In the genomic region with DNA sequence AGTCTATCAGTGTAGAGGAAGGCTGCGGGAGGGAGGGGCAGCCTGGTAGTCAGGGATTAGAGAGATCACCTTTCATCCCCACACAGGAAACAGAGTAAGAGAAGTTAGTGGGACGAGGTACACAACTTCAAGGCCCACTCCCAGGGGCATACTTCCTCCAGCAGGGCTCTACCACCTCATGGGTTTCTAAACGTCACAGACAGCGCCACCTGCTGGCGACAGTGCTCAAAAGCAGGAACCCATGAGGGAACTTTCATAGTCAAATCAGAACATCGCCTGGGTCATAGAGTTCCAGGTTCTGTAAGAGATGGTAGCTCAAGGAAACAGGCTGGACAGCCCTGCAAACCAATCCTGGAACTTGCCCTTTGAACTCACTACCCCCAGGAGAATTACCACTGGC, we compare ENCODE assay signal across 9 mouse cellular contexts. TPM values are rescaled to one million over a fixed set of nuclear protein-coding genes. Genes with fewer than 3 reads are reported as not detected.
A peak's percentile ranks its signal among the peaks of the same experiment; 100 is the strongest.
DNase-seq lines count a peak whose midpoint lies in the region; ATAC-seq and TF ChIP-seq lines count a peak whose summit lies in the region.
"Had no signal": no experiment of that assay in that cellular context is flagged by ENCODE, and none has a peak within 500 bp of the region (broad histone marks: within the 10 kb centered on the region; RNA-seq: fewer than 3 reads in every experiment).

No protein-coding gene starts in this region.

- 55% methylated on average over 6 of the region's 6 CpGs for WGBS in forebrain, postnatal 0 days
- 53% methylated on average over 6 of the region's 6 CpGs for WGBS in forebrain, embryonic 15.5 days
- WGBS in stomach, postnatal 0 days, result 45% methylated on average over 6 of the region's 6 CpGs
- WGBS in heart, embryonic 11.5 days (ENCODE audit: insufficient replicate concordance), result 43% methylated on average over 6 of the region's 6 CpGs

- peak; percentile 46 for TF ChIP-seq CTCF in forebrain, postnatal 0 days (IDR thresholded peaks at IDR 0.05; ENCODE audit: low read depth)
- TF ChIP-seq CTCF in stomach, postnatal 0 days (IDR thresholded peaks at IDR 0.05; ENCODE audit: low read depth), result peak; percentile 66

- H3K27ac ChIP-seq in forebrain, postnatal 0 days (ENCODE audit: low read depth, low read length), result no peak overlapping the region
- H3K27ac ChIP-seq in forebrain, embryonic 15.5 days (replicated peaks), result no peak overlapping the region
- no peak overlapping the region for H3K27ac ChIP-seq in stomach, postnatal 0 days (replicated peaks)
- no peak overlapping the region for H3K27ac ChIP-seq in heart, embryonic 11.5 days (ENCODE audit: low read depth, low read length)

- no peaks in the 10 kb centered on the region for H3K27me3 ChIP-seq in forebrain, postnatal 0 days (ENCODE audit: insufficient read depth, low read length)
- no peaks in the 10 kb centered on the region for H3K27me3 ChIP-seq in forebrain, embryonic 15.5 days
- no peaks in the 10 kb centered on the region for H3K27me3 ChIP-seq in stomach, postnatal 0 days (ENCODE audit: control insufficient read depth, insufficient read depth, low read length)
- no peaks in the 10 kb centered on the region for H3K27me3 ChIP-seq in heart, embryonic 11.5 days (ENCODE audit: control insufficient read depth, insufficient read depth, low read length)

- H3K4me1 ChIP-seq in forebrain, postnatal 0 days (ENCODE audit: insufficient read depth), result no peaks in the 10 kb centered on the region
- no peaks in the 10 kb centered on the region for H3K4me1 ChIP-seq in forebrain, embryonic 15.5 days
- no peaks in the 10 kb centered on the region for H3K4me1 ChIP-seq in stomach, postnatal 0 days (replicated peaks; ENCODE audit: control insufficient read depth, insufficient read depth)
- H3K4me1 ChIP-seq in heart, embryonic 11.5 days (ENCODE audit: control insufficient read depth, insufficient read depth, low read length), result no peaks in the 10 kb centered on the region

- TF ChIP-seq EP300 in stomach, postnatal 0 days (optimal IDR thresholded peaks at IDR 0.05), result no peak

- H3K4me3 ChIP-seq in forebrain, postnatal 0 days (ENCODE audit: low read depth, low read length), result no peak overlapping the region
- no peak overlapping the region for H3K4me3 ChIP-seq in forebrain, embryonic 15.5 days
- H3K4me3 ChIP-seq in stomach, postnatal 0 days (ENCODE audit: low read depth, low read length), result no peak overlapping the region
- H3K4me3 ChIP-seq in heart, embryonic 11.5 days (ENCODE audit: low read depth, low read length), result no peak overlapping the region

- ATAC-seq in forebrain, postnatal 0 days, result no peak
- no peak for ATAC-seq in forebrain, embryonic 15.5 days (replicated peaks)
- peak; percentile 42; the same call in 1 of the 2 replicates for ATAC-seq in granulocyte monocyte progenitor cell, adult 5-6 weeks (replicated peaks; ENCODE audit: poor library complexity, severe bottlenecking)
- ATAC-seq in stomach, postnatal 0 days (ENCODE audit: low FRiP score, low TSS enrichment), result no peak; the same call in 1 of the 2 replicates
- no peak for ATAC-seq in heart, embryonic 11.5 days (replicated peaks; ENCODE audit: insufficient number of reproducible peaks, low FRiP score, low TSS enrichment)

- H3K4me2 ChIP-seq in forebrain, postnatal 0 days (ENCODE audit: low read depth), result no peak overlapping the region
- no peak overlapping the region for H3K4me2 ChIP-seq in forebrain, embryonic 15.5 days (replicated peaks)
- no peak overlapping the region for H3K4me2 ChIP-seq in stomach, postnatal 0 days (replicated peaks; ENCODE audit: low read depth)
- H3K4me2 ChIP-seq in heart, embryonic 11.5 days, result no peak overlapping the region

- no peaks in the 10 kb centered on the region for H3K9me3 ChIP-seq in forebrain, postnatal 0 days (ENCODE audit: low read length)
- H3K9me3 ChIP-seq in forebrain, embryonic 15.5 days, result no peaks in the 10 kb centered on the region
- no peaks in the 10 kb centered on the region for H3K9me3 ChIP-seq in stomach, postnatal 0 days (ENCODE audit: control insufficient read depth, low read length)
- H3K9me3 ChIP-seq in heart, embryonic 11.5 days (replicated peaks; ENCODE audit: control insufficient read depth, low read length), result no peaks in the 10 kb centered on the region

- H3K9ac ChIP-seq in forebrain, postnatal 0 days, result no peak overlapping the region
- no peak overlapping the region for H3K9ac ChIP-seq in forebrain, embryonic 15.5 days (replicated peaks)
- no peak overlapping the region for H3K9ac ChIP-seq in stomach, postnatal 0 days (ENCODE audit: low read length)
- no peak overlapping the region for H3K9ac ChIP-seq in heart, embryonic 11.5 days (ENCODE audit: low read depth, low read length)

- H3K36me3 ChIP-seq in forebrain, postnatal 0 days (ENCODE audit: insufficient read depth), result no peaks in the 10 kb centered on the region
- no peaks in the 10 kb centered on the region for H3K36me3 ChIP-seq in forebrain, embryonic 15.5 days
- no peaks in the 10 kb centered on the region for H3K36me3 ChIP-seq in stomach, postnatal 0 days (ENCODE audit: control insufficient read depth, insufficient read depth, low read length)
- no peaks in the 10 kb centered on the region for H3K36me3 ChIP-seq in heart, embryonic 11.5 days (ENCODE audit: control insufficient read depth, insufficient read depth, low read length)

- DNase-seq in forebrain, postnatal 0 days, result no peak
- peak; percentile 43 for DNase-seq in right cerebral cortex, postnatal 4 days
- no peak for DNase-seq in right cerebral cortex, adult 2 months (ENCODE audit: low spot score in 2 of 2)
- DNase-seq in stomach, postnatal 0 days (ENCODE audit: low spot score), result peak; percentile 44
- no peak for DNase-seq in frontal cortex, postnatal 10 days (ENCODE audit: low spot score in 2 of 2)

RNA-seq across cellular contexts. Expression of gene Uts2, which starts 6.7 kb away (rescaled TPM):
- total RNA-seq in forebrain, postnatal 0 days (2014; rRNA removed), result not detected in 2 replicates
- polyA plus RNA-seq in forebrain, postnatal 0 days (2015; fragmentation: Nextera tagmentation; extraction: Ambion mirVana), result not detected in 2 replicates
- polyA plus RNA-seq in forebrain, embryonic 15.5 days (2015; fragmentation: Nextera tagmentation; extraction: Ambion mirVana), result not detected in 2 replicates
- total RNA-seq in granulocyte monocyte progenitor cell, adult 5-6 weeks (2014; fragmentation: Nextera tagmentation), result not detected in 2 replicates
- not detected in 2 replicates for total RNA-seq in granulocyte monocyte progenitor cell, adult 5-6 weeks (2017)
- 0.34 and 0.64 TPM in 2 replicates for polyA plus RNA-seq in stomach, postnatal 0 days (2015; fragmentation: Nextera tagmentation; extraction: Ambion mirVana)
- polyA plus RNA-seq in heart, embryonic 11.5 days (2014; fragmentation: Nextera tagmentation; extraction: Ambion mirVana), result not detected in 2 replicates
- total RNA-seq: hematopoietic stem cell, adult 5-6 weeks had no signal

RNA-seq across cellular contexts. Expression of gene Per3, which starts 54.3 kb away (rescaled TPM):
- total RNA-seq in forebrain, postnatal 0 days (2014; rRNA removed), result 3.3 and 6.9 TPM in 2 replicates
- polyA plus RNA-seq in forebrain, postnatal 0 days (2015; fragmentation: Nextera tagmentation; extraction: Ambion mirVana), result 2.9 and 3.0 TPM in 2 replicates
- 3.0 and 3.3 TPM in 2 replicates for polyA plus RNA-seq in forebrain, embryonic 15.5 days (2015; fragmentation: Nextera tagmentation; extraction: Ambion mirVana)
- 11.2 and 21.2 TPM in 2 replicates for total RNA-seq in granulocyte monocyte progenitor cell, adult 5-6 weeks (2014; fragmentation: Nextera tagmentation)
- total RNA-seq in granulocyte monocyte progenitor cell, adult 5-6 weeks (2017), result 10.4 and 12.1 TPM in 2 replicates
- 6.9 and 8.0 TPM in 2 replicates for polyA plus RNA-seq in stomach, postnatal 0 days (2015; fragmentation: Nextera tagmentation; extraction: Ambion mirVana)
- polyA plus RNA-seq in heart, embryonic 11.5 days (2014; fragmentation: Nextera tagmentation; extraction: Ambion mirVana), result 6.6 and 6.7 TPM in 2 replicates

Comparison
In these comparisons a context has a peak if more than half of its experiments do, and no peak if none do; other contexts are left out.
1. DNase-seq: peak in right cerebral cortex, postnatal 4 days (single experiment) and stomach, postnatal 0 days (single experiment); none in forebrain, postnatal 0 days (single experiment), right cerebral cortex, adult 2 months (0 of 2) and frontal cortex, postnatal 10 days (0 of 2).